Comparison of ENCODE assay signal across 8 mouse cellular contexts in the genomic region with DNA sequence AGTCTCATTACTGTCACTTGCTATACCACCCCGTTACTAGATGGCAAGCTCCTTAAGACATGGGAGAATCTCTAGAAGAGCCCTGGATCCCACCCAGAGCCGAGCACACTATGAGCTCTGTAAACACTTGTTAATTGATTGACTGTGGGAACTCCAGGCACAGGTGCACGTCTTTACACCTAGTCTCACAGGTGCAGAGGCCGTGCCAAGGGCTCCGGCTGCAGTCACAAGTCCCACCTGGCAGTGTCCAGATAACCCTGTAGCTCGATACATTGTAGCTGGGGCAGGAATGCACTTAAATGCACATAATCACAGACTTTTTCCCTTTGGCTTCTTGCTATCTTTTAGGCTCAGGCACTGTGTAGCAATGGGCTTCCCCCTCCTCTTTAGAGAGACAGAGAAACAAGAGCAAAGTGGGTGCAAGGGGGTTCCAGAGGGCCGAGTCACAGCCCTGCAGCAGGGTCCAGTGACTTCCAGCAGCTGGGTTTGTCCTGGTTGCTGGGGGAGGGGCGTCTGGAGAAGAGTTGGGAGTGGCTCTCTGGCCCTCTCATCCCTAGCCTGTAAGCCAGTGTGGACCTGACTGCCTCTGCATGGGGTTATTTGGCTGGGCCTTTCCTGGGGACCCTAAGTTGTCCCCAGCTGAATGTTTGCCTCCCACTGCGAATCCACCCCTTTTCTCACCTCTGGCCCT. TPM values are rescaled to one million over a fixed set of nuclear protein-coding genes. Genes with fewer than 3 reads are reported as not detected.
DNase-seq lines count a peak whose midpoint lies in the region; ATAC-seq and TF ChIP-seq lines count a peak whose summit lies in the region.

No protein-coding gene starts in this region.

- TF ChIP-seq CTCF in cerebellum, adult 2 months (IDR thresholded peaks at IDR 0.05; ENCODE audit: borderline replicate concordance, insufficient read depth, low read depth, low read length): no peak
- no peak for TF ChIP-seq CTCF in hindbrain, postnatal 0 days (IDR thresholded peaks at IDR 0.05; ENCODE audit: low read depth)

- no peaks in the 10 kb centered on the region for H3K27me3 ChIP-seq in cerebellum, adult 2 months (ENCODE audit: control insufficient read depth, insufficient read depth, low read length)
- no peaks in the 10 kb centered on the region for H3K27me3 ChIP-seq in hindbrain, postnatal 0 days (ENCODE audit: insufficient read depth, low read length)
- no peaks in the 10 kb centered on the region for H3K27me3 ChIP-seq in liver, embryonic 11.5 days (replicated peaks; ENCODE audit: control insufficient read depth, insufficient read depth, low read length)
- H3K27me3 ChIP-seq in neural tube, embryonic 14.5 days (ENCODE audit: control insufficient read depth, insufficient read depth, low read length): no peaks in the 10 kb centered on the region

- peak overlapping the region; percentile 61 for H3K4me2 ChIP-seq in hindbrain, postnatal 0 days (ENCODE audit: low read depth, low read length)
- peak overlapping the region; percentile 98 for H3K4me2 ChIP-seq in liver, embryonic 11.5 days
- H3K4me2 ChIP-seq in neural tube, embryonic 14.5 days (ENCODE audit: low read depth, low read length): peak overlapping the region; percentile 70

- H3K27ac ChIP-seq in cerebellum, adult 2 months (ENCODE audit: insufficient read depth, low read length): peak overlapping the region; percentile 4; the same call in 1 of the 2 replicates
- H3K27ac ChIP-seq in hindbrain, postnatal 0 days: peak overlapping the region; percentile 100
- H3K27ac ChIP-seq in liver, embryonic 11.5 days (ENCODE audit: low read depth, low read length): peak overlapping the region; percentile 80
- peak overlapping the region; percentile 97 for H3K27ac ChIP-seq in neural tube, embryonic 14.5 days (ENCODE audit: low read depth, low read length)

- H3K9me3 ChIP-seq in hindbrain, postnatal 0 days (ENCODE audit: low read length): no peaks in the 10 kb centered on the region
- no peaks in the 10 kb centered on the region for H3K9me3 ChIP-seq in liver, embryonic 11.5 days (ENCODE audit: control insufficient read depth, low read length)
- H3K9me3 ChIP-seq in neural tube, embryonic 14.5 days (ENCODE audit: control insufficient read depth, low read length): no peaks in the 10 kb centered on the region

- peaks cover 48% of the 10 kb centered on the region for H3K4me1 ChIP-seq in cerebellum, adult 2 months (ENCODE audit: control insufficient read depth, insufficient read depth, low read length)
- peaks cover 71% of the 10 kb centered on the region for H3K4me1 ChIP-seq in hindbrain, postnatal 0 days (ENCODE audit: insufficient read depth, low read length)
- peaks cover 81% of the 10 kb centered on the region for H3K4me1 ChIP-seq in liver, embryonic 11.5 days (replicated peaks; ENCODE audit: control insufficient read depth, insufficient read depth, low read length)
- peaks cover 66% of the 10 kb centered on the region for H3K4me1 ChIP-seq in neural tube, embryonic 14.5 days (ENCODE audit: control insufficient read depth, insufficient read depth, low read length)

- intact Hi-C loops in gastrocnemius, postnatal 14 days (cut with DNase I; ENCODE audit: low total_unique reads): no loop called here

- WGBS in cerebellum, adult 2 months: 5% methylated on average over 9 of the region's 9 CpGs
- 4% methylated on average over 9 of the region's 9 CpGs for WGBS in hindbrain, postnatal 0 days
- WGBS in liver, embryonic 11.5 days: 12% methylated on average over 9 of the region's 9 CpGs
- WGBS in neural tube, embryonic 14.5 days: 6% methylated on average over 9 of the region's 9 CpGs

- no peak for TF ChIP-seq POLR2A in cerebellum, adult 2 months (IDR thresholded peaks at IDR 0.05; ENCODE audit: borderline replicate concordance, insufficient read depth, low read length)

- ATAC-seq in cerebellum, adult (ENCODE audit: insufficient number of reproducible peaks, low FRiP score, low TSS enrichment): no peak
- ATAC-seq in hindbrain, postnatal 0 days: peak; percentile 48; the same call in 1 of the 2 replicates
- ATAC-seq in liver, embryonic 11.5 days (replicated peaks; ENCODE audit: low FRiP score): no peak
- ATAC-seq in neural tube, embryonic 14.5 days (ENCODE audit: low read depth): no peak

- peak overlapping the region; percentile 49 for H3K4me3 ChIP-seq in cerebellum, adult 2 months (replicated peaks; ENCODE audit: insufficient read depth, low read depth, low read length)
- H3K4me3 ChIP-seq in hindbrain, postnatal 0 days (ENCODE audit: low read length): peak overlapping the region; percentile 99
- peak overlapping the region; percentile 94 for H3K4me3 ChIP-seq in liver, embryonic 11.5 days (ENCODE audit: low read depth, low read length)
- H3K4me3 ChIP-seq in neural tube, embryonic 14.5 days (ENCODE audit: low read depth, low read length): peak overlapping the region; percentile 87

- peak; percentile 49 to 53 for DNase-seq in cerebellum, adult 2 months
- DNase-seq in adrenal gland, postnatal 36 days: peak; percentile 51 to 73
- peak; percentile 84 for DNase-seq in gastrocnemius, postnatal 14 days
- peak; percentile 79 for DNase-seq in hindbrain, postnatal 0 days (ENCODE audit: low spot score)
- DNase-seq in liver, embryonic 11.5 days (ENCODE audit: low spot score): no peak
- DNase-seq in thymus, postnatal 36 days: no peak

- no peaks in the 10 kb centered on the region for H3K36me3 ChIP-seq in hindbrain, postnatal 0 days (ENCODE audit: insufficient read depth, low read length)
- no peaks in the 10 kb centered on the region for H3K36me3 ChIP-seq in liver, embryonic 11.5 days (ENCODE audit: control insufficient read depth, insufficient read depth, low read length)
- H3K36me3 ChIP-seq in neural tube, embryonic 14.5 days (ENCODE audit: control insufficient read depth, insufficient read depth, low read length): no peaks in the 10 kb centered on the region

- peak overlapping the region; percentile 100 for H3K9ac ChIP-seq in hindbrain, postnatal 0 days (replicated peaks; ENCODE audit: low read length)
- no peak overlapping the region; the same call in none of the 2 replicates for H3K9ac ChIP-seq in liver, embryonic 11.5 days (ENCODE audit: low read depth, low read length)
- H3K9ac ChIP-seq in neural tube, embryonic 14.5 days (replicated peaks; ENCODE audit: low read depth, low read length): peak overlapping the region; percentile 98

RNA-seq across cellular contexts. Expression of a gene that starts 3.4 kb away (rescaled TPM):
- polyA plus RNA-seq in cerebellum, adult 2 months (2012; rRNA removed): 439 and 447 TPM in 2 replicates
- total RNA-seq in adrenal gland, postnatal 36 days (2021): 10 to 100 TPM; 69.2 to 91.7 TPM
- 100 to 1,000 TPM in 1 of 2 experiments, 10 to 100 TPM in 1; 91.8 to 106 TPM for total RNA-seq in gastrocnemius, postnatal 14 days (2021)
- 725 and 812 TPM in 2 replicates for total RNA-seq in hindbrain, postnatal 0 days (2014; rRNA removed)
- 160 TPM in 2 replicates for polyA plus RNA-seq in hindbrain, postnatal 0 days (2015; fragmentation: Nextera tagmentation; extraction: Ambion mirVana)
- polyA plus RNA-seq in liver, embryonic 11.5 days (2014; fragmentation: Nextera tagmentation; extraction: Ambion mirVana): 26.6 and 31.6 TPM in 2 replicates
- 148 and 186 TPM in 2 replicates for polyA plus RNA-seq in neural tube, embryonic 14.5 days (2014; fragmentation: Nextera tagmentation; extraction: Ambion mirVana)

RNA-seq across cellular contexts. Expression of a gene that starts 14.6 kb away (rescaled TPM):
- polyA plus RNA-seq in cerebellum, adult 2 months (2012; rRNA removed): 105 and 108 TPM in 2 replicates
- total RNA-seq in adrenal gland, postnatal 36 days (2021): 10 to 100 TPM; 46.9 to 52.0 TPM
- total RNA-seq in gastrocnemius, postnatal 14 days (2021): 10 to 100 TPM; 40.3 to 42.0 TPM
- 63.2 and 88.6 TPM in 2 replicates for total RNA-seq in hindbrain, postnatal 0 days (2014; rRNA removed)
- 47.1 and 48.3 TPM in 2 replicates for polyA plus RNA-seq in hindbrain, postnatal 0 days (2015; fragmentation: Nextera tagmentation; extraction: Ambion mirVana)
- 61.9 and 63.6 TPM in 2 replicates for polyA plus RNA-seq in liver, embryonic 11.5 days (2014; fragmentation: Nextera tagmentation; extraction: Ambion mirVana)
- polyA plus RNA-seq in neural tube, embryonic 14.5 days (2014; fragmentation: Nextera tagmentation; extraction: Ambion mirVana): 52.3 and 59.4 TPM in 2 replicates

RNA-seq across cellular contexts. Expression of a gene that starts 31.3 kb away (rescaled TPM):
- polyA plus RNA-seq in cerebellum, adult 2 months (2012; rRNA removed): 144 and 167 TPM in 2 replicates
- 100 to 1,000 TPM; 116 to 171 TPM for total RNA-seq in adrenal gland, postnatal 36 days (2021)
- total RNA-seq in gastrocnemius, postnatal 14 days (2021): 10 to 100 TPM; 27.3 to 64.6 TPM
- total RNA-seq in hindbrain, postnatal 0 days (2014; rRNA removed): 7.5 and 8.6 TPM in 2 replicates
- 10.2 and 13.5 TPM in 2 replicates for polyA plus RNA-seq in hindbrain, postnatal 0 days (2015; fragmentation: Nextera tagmentation; extraction: Ambion mirVana)
- 2.1 and 2.7 TPM in 2 replicates for polyA plus RNA-seq in liver, embryonic 11.5 days (2014; fragmentation: Nextera tagmentation; extraction: Ambion mirVana)
- 3.8 and 3.9 TPM in 2 replicates for polyA plus RNA-seq in neural tube, embryonic 14.5 days (2014; fragmentation: Nextera tagmentation; extraction: Ambion mirVana)

RNA-seq across cellular contexts. Expression of a gene that starts 42.7 kb away (rescaled TPM):
- polyA plus RNA-seq in cerebellum, adult 2 months (2012; rRNA removed): not detected in 2 replicates
- not detected for total RNA-seq in adrenal gland, postnatal 36 days (2021)
- not detected for total RNA-seq in gastrocnemius, postnatal 14 days (2021)
- not detected in 2 replicates for total RNA-seq in hindbrain, postnatal 0 days (2014; rRNA removed)
- not detected in 2 replicates for polyA plus RNA-seq in hindbrain, postnatal 0 days (2015; fragmentation: Nextera tagmentation; extraction: Ambion mirVana)
- polyA plus RNA-seq in liver, embryonic 11.5 days (2014; fragmentation: Nextera tagmentation; extraction: Ambion mirVana): not detected in 2 replicates
- polyA plus RNA-seq in neural tube, embryonic 14.5 days (2014; fragmentation: Nextera tagmentation; extraction: Ambion mirVana): not detected in 2 replicates

RNA-seq across cellular contexts. Expression of a gene that starts 51.5 kb away (rescaled TPM):
- polyA plus RNA-seq in cerebellum, adult 2 months (2012; rRNA removed): 99.1 and 103 TPM in 2 replicates
- 100 to 1,000 TPM in 1 of 2 experiments, 10 to 100 TPM in 1; 94.2 to 106 TPM for total RNA-seq in adrenal gland, postnatal 36 days (2021)
- 10 to 100 TPM; 49.0 to 55.3 TPM for total RNA-seq in gastrocnemius, postnatal 14 days (2021)
- 77.7 and 94.3 TPM in 2 replicates for total RNA-seq in hindbrain, postnatal 0 days (2014; rRNA removed)
- polyA plus RNA-seq in hindbrain, postnatal 0 days (2015; fragmentation: Nextera tagmentation; extraction: Ambion mirVana): 25.0 and 25.4 TPM in 2 replicates
- 14.8 and 17.7 TPM in 2 replicates for polyA plus RNA-seq in liver, embryonic 11.5 days (2014; fragmentation: Nextera tagmentation; extraction: Ambion mirVana)
- 24.2 and 26.9 TPM in 2 replicates for polyA plus RNA-seq in neural tube, embryonic 14.5 days (2014; fragmentation: Nextera tagmentation; extraction: Ambion mirVana)

Comparison
In these comparisons a context has a peak if more than half of its experiments do, and no peak if none do; other contexts are left out.
1. DNase-seq: peak in cerebellum, adult 2 months (2 of 2), adrenal gland, postnatal 36 days (2 of 2), gastrocnemius, postnatal 14 days (single experiment) and hindbrain, postnatal 0 days (single experiment); none in liver, embryonic 11.5 days (single experiment) and thymus, postnatal 36 days (0 of 2).
2. H3K27ac ChIP-seq: peak in every context shown above with its lines; median percentile 100 in hindbrain, postnatal 0 days; 97 in neural tube, embryonic 14.5 days; 80 in liver, embryonic 11.5 days; 4 in cerebellum, adult 2 months.
3. H3K4me3 ChIP-seq: peak in every context shown above with its lines; median percentile 99 in hindbrain, postnatal 0 days; 94 in liver, embryonic 11.5 days; 87 in neural tube, embryonic 14.5 days; 49 in cerebellum, adult 2 months.
4. RNA of a gene that starts 31.3 kb away (polyA plus RNA-seq): 144 to 167 TPM in cerebellum, adult 2 months; 10.2 to 13.5 TPM in hindbrain, postnatal 0 days, 3.8 to 3.9 TPM in neural tube, embryonic 14.5 days and 2.1 to 2.7 TPM in liver, embryonic 11.5 days; every median in the first group is over 10 times any median in the second.
5. Peak in every context shown above with its lines, with median percentiles within 50 percentile points of each other: H3K4me2 ChIP-seq.